Comparison of ENCODE assay signal across 8 mouse cellular contexts in genomic region chr7:16119569-16120261, GRCm38 (mm10). TPM values are rescaled to one million over a fixed set of nuclear protein-coding genes. Genes with fewer than 3 reads are reported as not detected.
A peak's percentile ranks its signal among the peaks of the same experiment; 100 is the strongest.
DNase-seq lines count a peak whose midpoint lies in the region; ATAC-seq and TF ChIP-seq lines count a peak whose summit lies in the region.

Kptn (plus strand) TSS chr7:16119895.

- WGBS in heart, embryonic 12.5 days: 1% methylated on average over 33 of the region's 33 CpGs
- under 1% methylated on average over 33 of the region's 33 CpGs for WGBS in kidney, postnatal 0 days
- WGBS in liver, embryonic 11.5 days: 1% methylated on average over 33 of the region's 33 CpGs
- WGBS in stomach, embryonic 14.5 days: under 1% methylated on average over 33 of the region's 33 CpGs

- H3K9ac ChIP-seq in heart, embryonic 12.5 days: peak within 1 kb of the TSS; percentile 76
- H3K9ac ChIP-seq in kidney, postnatal 0 days (ENCODE audit: low read depth, low read length): peak within 1 kb of the TSS; percentile 72
- peak within 1 kb of the TSS; percentile 84 for H3K9ac ChIP-seq in liver, embryonic 11.5 days (ENCODE audit: low read depth, low read length)
- peak within 1 kb of the TSS; percentile 68 for H3K9ac ChIP-seq in stomach, embryonic 14.5 days (replicated peaks; ENCODE audit: low read depth, low read length)

- peak; percentile 91 for TF ChIP-seq CTCF in kidney, postnatal 0 days (IDR thresholded peaks at IDR 0.05; ENCODE audit: low read depth)

- H3K27ac ChIP-seq in heart, embryonic 12.5 days (ENCODE audit: poor library complexity, severe bottlenecking): peak within 1 kb of the TSS; percentile 88
- peak within 1 kb of the TSS; percentile 81 for H3K27ac ChIP-seq in kidney, postnatal 0 days
- H3K27ac ChIP-seq in liver, embryonic 11.5 days (ENCODE audit: low read depth, low read length): peak within 1 kb of the TSS; percentile 63
- H3K27ac ChIP-seq in stomach, embryonic 14.5 days (ENCODE audit: low read length): peak within 1 kb of the TSS; percentile 82

- ATAC-seq in erythroid progenitor cell, adult 5-6 weeks (replicated peaks; ENCODE audit: low FRiP score, poor library complexity, severe bottlenecking): peak; percentile 82
- peak; percentile 87 for ATAC-seq in heart, embryonic 12.5 days (ENCODE audit: insufficient number of reproducible peaks, low FRiP score)
- ATAC-seq in kidney, postnatal 0 days (replicated peaks; ENCODE audit: low FRiP score, low read depth): peak; percentile 91
- peak; percentile 83 for ATAC-seq in liver, embryonic 11.5 days (replicated peaks; ENCODE audit: low FRiP score)
- ATAC-seq in stomach, embryonic 14.5 days (ENCODE audit: insufficient number of reproducible peaks, insufficient read depth, low FRiP score, low read depth): peak; percentile 80

- H3K4me2 ChIP-seq in heart, embryonic 12.5 days: peak within 1 kb of the TSS; percentile 65
- H3K4me2 ChIP-seq in kidney, postnatal 0 days (ENCODE audit: low read length): peak within 1 kb of the TSS; percentile 56
- peak within 1 kb of the TSS; percentile 78 for H3K4me2 ChIP-seq in liver, embryonic 11.5 days
- H3K4me2 ChIP-seq in stomach, embryonic 14.5 days (replicated peaks; ENCODE audit: low read depth, low read length): peak within 1 kb of the TSS; percentile 57

- H3K27me3 ChIP-seq in heart, embryonic 12.5 days (replicated peaks): no peaks in the 10 kb centered on the region
- no peaks in the 10 kb centered on the region for H3K27me3 ChIP-seq in kidney, postnatal 0 days (ENCODE audit: insufficient read depth, low read length)
- no peaks in the 10 kb centered on the region for H3K27me3 ChIP-seq in liver, embryonic 11.5 days (replicated peaks; ENCODE audit: control insufficient read depth, insufficient read depth, low read length)
- no peaks in the 10 kb centered on the region for H3K27me3 ChIP-seq in stomach, embryonic 14.5 days (ENCODE audit: control insufficient read depth, insufficient read depth, low read length)

- H3K4me3 ChIP-seq in heart, embryonic 12.5 days: peak within 1 kb of the TSS; percentile 68
- H3K4me3 ChIP-seq in kidney, postnatal 0 days (replicated peaks; ENCODE audit: low read depth, low read length): peak within 1 kb of the TSS; percentile 84
- peak within 1 kb of the TSS; percentile 77 for H3K4me3 ChIP-seq in liver, embryonic 11.5 days (ENCODE audit: low read depth, low read length)
- H3K4me3 ChIP-seq in stomach, embryonic 14.5 days (ENCODE audit: low read depth, low read length): peak within 1 kb of the TSS; percentile 75

- H3K9me3 ChIP-seq in heart, embryonic 12.5 days (replicated peaks): no peaks in the 10 kb centered on the region
- no peaks in the 10 kb centered on the region for H3K9me3 ChIP-seq in kidney, postnatal 0 days (replicated peaks; ENCODE audit: low read length)
- H3K9me3 ChIP-seq in liver, embryonic 11.5 days (ENCODE audit: control insufficient read depth, low read length): no peaks in the 10 kb centered on the region
- no peaks in the 10 kb centered on the region for H3K9me3 ChIP-seq in stomach, embryonic 14.5 days (ENCODE audit: control insufficient read depth, low read depth, low read length)

- H3K4me1 ChIP-seq in heart, embryonic 12.5 days (replicated peaks): peaks cover 10% of the 10 kb centered on the region
- 0 out of 2 replicates have a peak, but pooled peaks cover 4% of the 10 kb centered on the region for H3K4me1 ChIP-seq in kidney, postnatal 0 days (replicated peaks; ENCODE audit: insufficient read depth, low read length)
- no peaks in the 10 kb centered on the region; the same call in 1 of the 2 replicates for H3K4me1 ChIP-seq in liver, embryonic 11.5 days (replicated peaks; ENCODE audit: control insufficient read depth, insufficient read depth, low read length)
- peaks cover 5% of the 10 kb centered on the region; the same call in 1 of the 2 replicates for H3K4me1 ChIP-seq in stomach, embryonic 14.5 days (ENCODE audit: control insufficient read depth, insufficient read depth, low read length)

- DNase-seq in CD4-positive helper T cell, adult 2 months (ENCODE audit: low read depth, low spot score): peak; percentile 93
- peak; percentile 84 for DNase-seq in brain, embryonic 18.5 days (ENCODE audit: low read depth, low spot score)
- DNase-seq in kidney, postnatal 0 days (ENCODE audit: low spot score): peak; percentile 94
- peak; percentile 93 for DNase-seq in liver, embryonic 11.5 days (ENCODE audit: low spot score)
- peak; percentile 96 for DNase-seq in naive thymus-derived CD4-positive, alpha-beta T cell, adult 2 months (ENCODE audit: low read depth)

- peaks cover 38% of the 10 kb centered on the region for H3K36me3 ChIP-seq in heart, embryonic 12.5 days
- peaks cover 20% of the 10 kb centered on the region for H3K36me3 ChIP-seq in kidney, postnatal 0 days (ENCODE audit: insufficient read depth, low read length)
- H3K36me3 ChIP-seq in liver, embryonic 11.5 days (ENCODE audit: control insufficient read depth, insufficient read depth, low read length): peaks cover 21% of the 10 kb centered on the region
- H3K36me3 ChIP-seq in stomach, embryonic 14.5 days (ENCODE audit: control insufficient read depth, insufficient read depth, low read length): peaks cover 28% of the 10 kb centered on the region

RNA-seq across cellular contexts. Expression of gene Kptn, which starts in this region (rescaled TPM):
- total RNA-seq in erythroid progenitor cell, adult 5-6 weeks (2015; ENCODE audit: low replicate concordance): 2.9 and 8.6 TPM in 2 replicates
- total RNA-seq in erythroid progenitor cell, adult 5-6 weeks (2017; ENCODE audit: low replicate concordance): 2.2 and 5.2 TPM in 2 replicates
- 29.4 and 31.0 TPM in 2 replicates for polyA plus RNA-seq in heart, embryonic 12.5 days (2016; fragmentation: Nextera tagmentation; extraction: Ambion mirVana)
- 21.0 and 24.8 TPM in 2 replicates for polyA plus RNA-seq in kidney, postnatal 0 days (2015; fragmentation: Nextera tagmentation; extraction: Ambion mirVana)
- 20.2 and 20.7 TPM in 2 replicates for polyA plus RNA-seq in liver, embryonic 11.5 days (2014; fragmentation: Nextera tagmentation; extraction: Ambion mirVana)
- 30.3 and 31.2 TPM in 2 replicates for polyA plus RNA-seq in stomach, embryonic 14.5 days (2014; fragmentation: Nextera tagmentation; extraction: Ambion mirVana)

Comparison
In these comparisons a context has a peak if more than half of its experiments do, and no peak if none do; other contexts are left out.
1. Peak in every context shown above with its lines: DNase-seq, ATAC-seq, H3K4me3 ChIP-seq and H3K27ac ChIP-seq.